Mouse (Mus musculus) stomach, postnatal 0 days (tissue): ENCODE data around the gene Gm10563.

Experiments
- CTCF ChIP-seq: IDR thresholded peaks from 2 replicates; pipeline ENCODE4 v1.5.1; 2016; ENCODE audit warnings: antibody characterized with exemption, low read depth, mild to moderate bottlenecking, moderate library complexity
- EP300 ChIP-seq: optimal IDR thresholded peaks from 2 replicates; pipeline ENCODE3; 2016; ENCODE audit warnings: antibody characterized with exemption

GRCm38 (mm10) chr4:155606825-155607224 lies 38.4 kb downstream of the Gm10563 start:
- TF ChIP-seq CTCF (no peak), EP300 (no peak)
